Mouse (Mus musculus): Measurements from ENCODE around the gene Ifrd2. TPM values are rescaled to one million over a fixed set of nuclear protein-coding genes. Genes with fewer than 3 reads are reported as not detected.

The Ifrd2 gene
- total RNA-seq, 4 experiments from 2014 or later: 12.4 to 15.4 (median 14.0) TPM

- DNase-seq (ENCODE audit: low spot score in 2 of 2): no peak
Observed at GRCm38 (mm10) chr9:107598385-107598784, 10.9 kb downstream of the Ifrd2 start.

GRCm38 (mm10) chr9:107599433-107599832 lies 12.0 kb downstream of the Ifrd2 start:
- no peak for DNase-seq (ENCODE audit: low spot score in 2 of 2)

GRCm38 (mm10) chr9:107599842-107600241 lies 12.4 kb downstream of the Ifrd2 start:
- DNase-seq (ENCODE audit: low spot score in 2 of 2): no peak

- no peak for DNase-seq (ENCODE audit: low spot score in 2 of 2)
Observed at GRCm38 (mm10) chr9:107600745-107601144, 13.3 kb downstream of the Ifrd2 start.

- DNase-seq (ENCODE audit: low spot score in 2 of 2): no peak
Observed at GRCm38 (mm10) chr9:107601275-107601674, 13.8 kb downstream of the Ifrd2 start.

- peak; percentile 84 to 94 for DNase-seq (ENCODE audit: low spot score in 2 of 2)
Observed at GRCm38 (mm10) chr9:107602068-107602648, 14.7 kb downstream of the Ifrd2 start.

- no peak for DNase-seq (ENCODE audit: low spot score in 2 of 2)
Observed at GRCm38 (mm10) chr9:107603251-107603650, 15.8 kb downstream of the Ifrd2 start.

- no peak for DNase-seq (ENCODE audit: low spot score in 2 of 2)
Observed at GRCm38 (mm10) chr9:107605041-107605661, 17.7 kb downstream of the Ifrd2 start.

GRCm38 (mm10) chr9:107606591-107606990 lies 19.1 kb downstream of the Ifrd2 start:
- no peak for DNase-seq (ENCODE audit: low spot score in 2 of 2)

GRCm38 (mm10) chr9:107607036-107607435 lies 19.6 kb downstream of the Ifrd2 start:
- DNase-seq (ENCODE audit: low spot score in 2 of 2): no peak

- DNase-seq (ENCODE audit: low spot score in 2 of 2): no peak
Observed at GRCm38 (mm10) chr9:107607653-107608245, 20.3 kb downstream of the Ifrd2 start.

GRCm38 (mm10) chr9:107608741-107609432 lies 21.4 kb downstream of the Ifrd2 start, which contains the start of gene Sema3b:
Sema3b (minus strand) TSS chr9:107609229.
- DNase-seq (ENCODE audit: low spot score in 2 of 2): no peak

GRCm38 (mm10) chr9:107609433-107609830 lies 22.0 kb downstream of the Ifrd2 start:
- DNase-seq (ENCODE audit: low spot score in 2 of 2): no peak

GRCm38 (mm10) chr9:107611456-107612190 lies 24.2 kb downstream of the Ifrd2 start:
- DNase-seq (ENCODE audit: low spot score in 2 of 2): no peak

GRCm38 (mm10) chr9:107612191-107612944 lies 24.9 kb downstream of the Ifrd2 start:
- DNase-seq (ENCODE audit: low spot score in 2 of 2): peak; percentile 95 to 99

- no peak for DNase-seq (ENCODE audit: low spot score in 2 of 2)
Observed at GRCm38 (mm10) chr9:107612945-107613569, 25.6 kb downstream of the Ifrd2 start.

- no peak for DNase-seq (ENCODE audit: low spot score in 2 of 2)
Observed at GRCm38 (mm10) chr9:107615035-107615434, 27.6 kb downstream of the Ifrd2 start.

- no peak for DNase-seq (ENCODE audit: low spot score in 2 of 2)
Observed at GRCm38 (mm10) chr9:107617461-107617860, 30.0 kb downstream of the Ifrd2 start.

GRCm38 (mm10) chr9:107618098-107618497 lies 30.7 kb downstream of the Ifrd2 start:
- DNase-seq (ENCODE audit: low spot score in 2 of 2): no peak

All from layer of hippocampus, adult 8-10 months (tissue).